Mouse (Mus musculus) E14TG2a.4 (cell line): ENCODE data around the gene Gfap.

ENCODE experiments used
- CTCF ChIP-seq: conservative IDR thresholded peaks from 2 replicates; pipeline ENCODE4 v1.5.1; 2014; ENCODE audit warnings: low read length
- NANOG ChIP-seq: IDR thresholded peaks from 2 replicates; pipeline ENCODE4 v1.6.1; 2014; ENCODE audit warnings: borderline replicate concordance, low read length, mixed read lengths
- POU5F1 ChIP-seq: IDR thresholded peaks from 2 replicates; pipeline ENCODE4 v1.6.1; 2014; ENCODE audit warnings: low read length, borderline replicate concordance

GRCm38 (mm10) chr11:102930672-102931071 lies 30.0 kb upstream of the Gfap start:
- TF ChIP-seq CTCF (no peak), NANOG (no peak), POU5F1 (no peak)
